Mouse (Mus musculus): ENCODE measurements around the gene Olr1.

DNA sequence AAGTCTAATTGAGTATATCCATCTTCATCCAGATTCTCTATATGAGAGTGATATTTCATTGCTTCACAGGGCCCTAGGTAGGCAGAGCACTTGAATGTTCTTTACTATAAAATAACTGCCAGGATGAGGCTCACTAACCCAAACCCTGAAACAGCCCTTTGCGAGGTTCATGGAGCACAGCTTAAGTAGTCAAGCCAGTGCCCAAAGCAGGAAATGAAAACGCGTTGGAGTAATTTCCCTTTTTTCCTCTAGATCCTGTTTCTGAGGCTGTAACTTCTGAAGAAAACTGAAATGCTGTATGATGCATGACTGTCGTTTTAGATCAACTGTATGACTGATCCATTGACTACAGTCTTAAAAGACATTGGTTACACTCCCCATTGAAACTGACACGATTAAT, 34.3 kb downstream of the Olr1 start:
- TF ChIP-seq CTCF (IDR thresholded peaks at IDR 0.05; ENCODE audit: low read depth): no peak
- no peak for TF ChIP-seq EP300 (IDR thresholded peaks at IDR 0.05; ENCODE audit: low read depth)
